In genomic region chr6:82754769-82755168, GRCm38 (mm10) we compare ENCODE assay signal across 22 mouse cellular contexts. TPM values are rescaled to one million over a fixed set of nuclear protein-coding genes. Genes with fewer than 3 reads are reported as not detected.
A peak's percentile ranks its signal among the peaks of the same experiment; 100 is the strongest.
DNase-seq lines count a peak whose midpoint lies in the region; ATAC-seq and TF ChIP-seq lines count a peak whose summit lies in the region.
"Had no signal": no experiment of that assay in that cellular context is flagged by ENCODE, and none has a peak within 500 bp of the region (broad histone marks: within the 10 kb centered on the region; RNA-seq: fewer than 3 reads in every experiment).

No protein-coding gene starts in this region.

- H3K4me1 ChIP-seq in heart, embryonic 11.5 days (ENCODE audit: control insufficient read depth, insufficient read depth, low read length) = peaks cover 57% of the 10 kb centered on the region
- peaks cover 64% of the 10 kb centered on the region for H3K4me1 ChIP-seq in heart, embryonic 15.5 days (replicated peaks)
- peaks cover 47% of the 10 kb centered on the region for H3K4me1 ChIP-seq in heart, postnatal 0 days (ENCODE audit: control insufficient read depth, insufficient read depth)
- H3K4me1 ChIP-seq in intestine, embryonic 16.5 days (ENCODE audit: control insufficient read depth, insufficient read depth, low read length) = peaks cover 17% of the 10 kb centered on the region
- H3K4me1 ChIP-seq: embryonic facial prominence, embryonic 15.5 days; forebrain, embryonic 10.5 days; hindbrain, embryonic 13.5 days had no signal

- no peak overlapping the region for H3K4me2 ChIP-seq in heart, embryonic 11.5 days
- no peak overlapping the region for H3K4me2 ChIP-seq in heart, embryonic 15.5 days
- H3K4me2 ChIP-seq in heart, postnatal 0 days (ENCODE audit: low read depth, low read length) = no peak overlapping the region
- H3K4me2 ChIP-seq in intestine, embryonic 16.5 days (ENCODE audit: low read depth, low read length) = no peak overlapping the region
- H3K4me2 ChIP-seq: embryonic facial prominence, embryonic 15.5 days; hindbrain, embryonic 13.5 days; intestine, embryonic 15.5 days; kidney, embryonic 15.5 days had no signal

- intact Hi-C loops in heart, postnatal 14 days (cut with DNase I) = no loop called here

- no peak for DNase-seq in heart, postnatal 14 days
- no peak for DNase-seq in heart, adult 8-10 months (ENCODE audit: low spot score)
- no peak for DNase-seq in heart, postnatal 0 days (ENCODE audit: low spot score)
- DNase-seq: adrenal gland, adult 8-10 months; adrenal gland, postnatal 36 days; cerebellum, adult 11 months; cerebellum, adult 8-10 months; embryo, embryonic 11 days; gastrocnemius, postnatal 10 days; kidney, adult 2 months had no signal

- 0 out of 2 replicates have a peak overlapping the region, but pooled peaks have one; percentile 8 for H3K27ac ChIP-seq in heart, embryonic 11.5 days (ENCODE audit: low read depth, low read length)
- peak overlapping the region; percentile 81 for H3K27ac ChIP-seq in heart, embryonic 15.5 days
- peak overlapping the region; percentile 88 for H3K27ac ChIP-seq in heart, postnatal 0 days (ENCODE audit: low read depth)
- H3K27ac ChIP-seq in intestine, embryonic 16.5 days (ENCODE audit: low read length) = no peak overlapping the region
- H3K27ac ChIP-seq: embryonic facial prominence, embryonic 15.5 days; forebrain, embryonic 10.5 days; hindbrain, embryonic 13.5 days; hindbrain, postnatal 0 days; intestine, embryonic 15.5 days; kidney, embryonic 15.5 days had no signal

- TF ChIP-seq CTCF in heart, postnatal 0 days (IDR thresholded peaks at IDR 0.05; ENCODE audit: low read depth) = no peak

- no peak for ATAC-seq in heart, embryonic 11.5 days (replicated peaks; ENCODE audit: insufficient number of reproducible peaks, low FRiP score, low TSS enrichment)
- ATAC-seq in heart, embryonic 15.5 days (replicated peaks; ENCODE audit: insufficient number of reproducible peaks, insufficient read depth, low FRiP score, low read depth) = no peak
- no peak for ATAC-seq in heart, postnatal 0 days (ENCODE audit: insufficient read depth, low read depth)
- no peak for ATAC-seq in intestine, embryonic 16.5 days
- ATAC-seq: forebrain, embryonic 14.5 days; hindbrain, postnatal 0 days; intestine, embryonic 15.5 days had no signal

- TF ChIP-seq EP300 in heart, postnatal 0 days (IDR thresholded peaks at IDR 0.05; ENCODE audit: low read depth) = no peak

- H3K27me3 ChIP-seq in heart, embryonic 11.5 days (ENCODE audit: control insufficient read depth, insufficient read depth, low read length) = no peaks in the 10 kb centered on the region
- H3K27me3 ChIP-seq in heart, embryonic 15.5 days = no peaks in the 10 kb centered on the region
- H3K27me3 ChIP-seq in heart, postnatal 0 days (ENCODE audit: control insufficient read depth, insufficient read depth, low read length) = no peaks in the 10 kb centered on the region
- no peaks in the 10 kb centered on the region for H3K27me3 ChIP-seq in intestine, embryonic 16.5 days (replicated peaks; ENCODE audit: control insufficient read depth, insufficient read depth, low read length)
- H3K27me3 ChIP-seq: embryonic facial prominence, embryonic 15.5 days; hindbrain, embryonic 13.5 days; intestine, embryonic 15.5 days; kidney, embryonic 15.5 days had no signal

- no peak overlapping the region for H3K9ac ChIP-seq in heart, embryonic 11.5 days (ENCODE audit: low read depth, low read length)
- H3K9ac ChIP-seq in heart, embryonic 15.5 days = no peak overlapping the region
- no peak overlapping the region for H3K9ac ChIP-seq in heart, postnatal 0 days (replicated peaks; ENCODE audit: low read depth, low read length)
- H3K9ac ChIP-seq in intestine, embryonic 16.5 days (ENCODE audit: low read depth, low read length) = no peak overlapping the region
- H3K9ac ChIP-seq: embryonic facial prominence, embryonic 15.5 days; hindbrain, embryonic 13.5 days; intestine, embryonic 15.5 days; kidney, embryonic 15.5 days had no signal

- H3K9me3 ChIP-seq in heart, embryonic 11.5 days (replicated peaks; ENCODE audit: control insufficient read depth, low read length) = no peaks in the 10 kb centered on the region
- H3K9me3 ChIP-seq in heart, embryonic 15.5 days (replicated peaks) = no peaks in the 10 kb centered on the region
- H3K9me3 ChIP-seq in heart, postnatal 0 days (replicated peaks; ENCODE audit: control insufficient read depth, low read length) = no peaks in the 10 kb centered on the region
- H3K9me3 ChIP-seq in intestine, embryonic 16.5 days (ENCODE audit: control insufficient read depth, low read length) = no peaks in the 10 kb centered on the region
- H3K9me3 ChIP-seq: embryonic facial prominence, embryonic 15.5 days; forebrain, embryonic 10.5 days; G1E; hindbrain, embryonic 13.5 days; intestine, embryonic 15.5 days; kidney, embryonic 15.5 days had no signal

- peaks cover 6% of the 10 kb centered on the region; the same call in 1 of the 2 replicates for H3K36me3 ChIP-seq in heart, embryonic 11.5 days (ENCODE audit: control insufficient read depth, insufficient read depth, low read length)
- H3K36me3 ChIP-seq in heart, embryonic 15.5 days = no peaks in the 10 kb centered on the region
- 0 out of 2 replicates have a peak, but pooled peaks cover 5% of the 10 kb centered on the region for H3K36me3 ChIP-seq in heart, postnatal 0 days (replicated peaks; ENCODE audit: control insufficient read depth, insufficient read depth, low read length)
- H3K36me3 ChIP-seq in intestine, embryonic 16.5 days (ENCODE audit: control insufficient read depth, insufficient read depth, low read length) = peaks cover 6% of the 10 kb centered on the region; the same call in 1 of the 2 replicates
- H3K36me3 ChIP-seq: hindbrain, embryonic 13.5 days had no signal

- 88% methylated on average over 6 of the region's 6 CpGs for WGBS in heart, embryonic 11.5 days (ENCODE audit: insufficient replicate concordance)
- WGBS in heart, embryonic 15.5 days = 85% methylated on average over 6 of the region's 6 CpGs
- 83% methylated on average over 6 of the region's 6 CpGs for WGBS in heart, postnatal 0 days
- 91% methylated on average over 6 of the region's 6 CpGs for WGBS in intestine, embryonic 16.5 days

- H3K4me3 ChIP-seq in heart, embryonic 11.5 days (ENCODE audit: low read depth, low read length) = no peak overlapping the region
- no peak overlapping the region for H3K4me3 ChIP-seq in heart, embryonic 15.5 days
- no peak overlapping the region for H3K4me3 ChIP-seq in heart, postnatal 0 days (ENCODE audit: low read depth, low read length)
- H3K4me3 ChIP-seq in intestine, embryonic 16.5 days (ENCODE audit: low read length) = no peak overlapping the region
- H3K4me3 ChIP-seq: embryonic facial prominence, embryonic 15.5 days; erythroblast, embryonic 14.5 days; forebrain, embryonic 10.5 days; hindbrain, embryonic 13.5 days; intestine, embryonic 15.5 days; kidney, embryonic 15.5 days had no signal

RNA-seq across cellular contexts. Expression of gene Hk2, which starts 19.5 kb away (rescaled TPM):
- polyA plus RNA-seq in heart, embryonic 11.5 days (2014; fragmentation: Nextera tagmentation; extraction: Ambion mirVana) = 44.3 and 49.5 TPM in 2 replicates
- 100 to 1,000 TPM; 206 to 212 TPM for total RNA-seq in heart, postnatal 14 days (2021)
- polyA plus RNA-seq in heart, embryonic 15.5 days (2015; fragmentation: Nextera tagmentation; extraction: Ambion mirVana) = 30.2 and 31.0 TPM in 2 replicates
- 100 to 1,000 TPM; 393 to 406 (median 396) TPM for total RNA-seq in heart, adult 8-10 months (2022)
- 39.7 and 50.9 TPM in 2 replicates for total RNA-seq in heart, postnatal 0 days (2014; rRNA removed; ENCODE audit: low replicate concordance)
- 29.2 and 29.7 TPM in 2 replicates for polyA plus RNA-seq in heart, postnatal 0 days (2015; fragmentation: Nextera tagmentation; extraction: Ambion mirVana)
- polyA plus RNA-seq in intestine, embryonic 16.5 days (2015; fragmentation: Nextera tagmentation; extraction: Ambion mirVana) = 14.7 and 18.0 TPM in 2 replicates

RNA-seq across cellular contexts. Expression of gene Pole4, which starts 49.6 kb away (rescaled TPM):
- polyA plus RNA-seq in heart, embryonic 11.5 days (2014; fragmentation: Nextera tagmentation; extraction: Ambion mirVana) = 111 and 122 TPM in 2 replicates
- 10 to 100 TPM; 16.2 to 21.1 TPM for total RNA-seq in heart, postnatal 14 days (2021)
- 78.0 and 81.7 TPM in 2 replicates for polyA plus RNA-seq in heart, embryonic 15.5 days (2015; fragmentation: Nextera tagmentation; extraction: Ambion mirVana)
- total RNA-seq in heart, adult 8-10 months (2022) = 10 to 100 TPM; 15.0 to 19.2 (median 17.6) TPM
- 26.8 and 59.9 TPM in 2 replicates for total RNA-seq in heart, postnatal 0 days (2014; rRNA removed; ENCODE audit: low replicate concordance)
- polyA plus RNA-seq in heart, postnatal 0 days (2015; fragmentation: Nextera tagmentation; extraction: Ambion mirVana) = 65.8 and 71.8 TPM in 2 replicates
- 80.1 and 82.6 TPM in 2 replicates for polyA plus RNA-seq in intestine, embryonic 16.5 days (2015; fragmentation: Nextera tagmentation; extraction: Ambion mirVana)
